Mouse (Mus musculus): ENCODE results near the gene Laptm4a. TPM values are rescaled to one million over a fixed set of nuclear protein-coding genes. Genes with fewer than 3 reads are reported as not detected.
A peak's percentile ranks its signal among the peaks of the same experiment; 100 is the strongest.

Gene Laptm4a
- polyA plus RNA-seq, 1 experiment from 2014 or later, result 336 TPM

GRCm38 (mm10) chr12:8885146-8885543 lies 36.3 kb upstream of the Laptm4a start:
- H3K4me2 ChIP-seq (ENCODE audit: low read depth, low read length), result peak overlapping the region; percentile 41
- peak; percentile 53 for ATAC-seq (ENCODE audit: low read depth)
- 4% methylated on average over 4 of the region's 4 CpGs for WGBS
- H3K4me1 ChIP-seq (replicated peaks; ENCODE audit: control insufficient read depth, insufficient read depth, low read length), result peaks cover 11% of the 10 kb centered on the region
- H3K27me3 ChIP-seq (ENCODE audit: control insufficient read depth, insufficient read depth, low read depth, low read length), result no peaks in the 10 kb centered on the region
- H3K36me3 ChIP-seq (ENCODE audit: control insufficient read depth, insufficient read depth, low read length), result no peaks in the 10 kb centered on the region
- H3K9me3 ChIP-seq (ENCODE audit: control insufficient read depth, low read length), result no peaks in the 10 kb centered on the region
- no peak overlapping the region for H3K4me3 ChIP-seq (ENCODE audit: low read length)
- H3K9ac ChIP-seq (ENCODE audit: low read length), result peak overlapping the region; percentile 13; the same call in 1 of the 2 replicates
- peak overlapping the region; percentile 43; the same call in 1 of the 2 replicates for H3K27ac ChIP-seq (ENCODE audit: low read length)

- Histone ChIP-seq H3K9ac (ENCODE audit: low read length) (no peak overlapping the region), H3K36me3 (ENCODE audit: control insufficient read depth, insufficient read depth, low read length) (no peaks in the 10 kb centered on the region), H3K4me2 (ENCODE audit: low read depth, low read length) (no peak overlapping the region), H3K9me3 (ENCODE audit: control insufficient read depth, low read length) (no peaks in the 10 kb centered on the region), H3K4me1 (replicated peaks; ENCODE audit: control insufficient read depth, insufficient read depth, low read length) (peaks cover 11% of the 10 kb centered on the region), H3K27me3 (ENCODE audit: control insufficient read depth, insufficient read depth, low read depth, low read length) (no peaks in the 10 kb centered on the region), H3K27ac (ENCODE audit: low read length) (no peak overlapping the region), H3K4me3 (ENCODE audit: low read length) (no peak overlapping the region)
- no peak for ATAC-seq (ENCODE audit: low read depth)
- WGBS, result 37% methylated on average over 3 of the region's 3 CpGs
These were observed 35.5 kb upstream of the Laptm4a start for GRCm38 (mm10) chr12:8885950-8886349.

- Histone ChIP-seq H3K4me2 (ENCODE audit: low read depth, low read length) (no peak overlapping the region), H3K27me3 (ENCODE audit: control insufficient read depth, insufficient read depth, low read depth, low read length) (no peaks in the 10 kb centered on the region), H3K4me1 (replicated peaks; ENCODE audit: control insufficient read depth, insufficient read depth, low read length) (peaks cover 11% of the 10 kb centered on the region), H3K27ac (ENCODE audit: low read length) (no peak overlapping the region), H3K9me3 (ENCODE audit: control insufficient read depth, low read length) (no peaks in the 10 kb centered on the region), H3K9ac (ENCODE audit: low read length) (no peak overlapping the region), H3K4me3 (ENCODE audit: low read length) (no peak overlapping the region), H3K36me3 (ENCODE audit: control insufficient read depth, insufficient read depth, low read length) (no peaks in the 10 kb centered on the region)
- WGBS, result 55% methylated on average over 7 of the region's 7 CpGs
- ATAC-seq (ENCODE audit: low read depth), result no peak
These were observed 33.0 kb upstream of the Laptm4a start for GRCm38 (mm10) chr12:8888445-8888844.

- H3K27ac ChIP-seq (ENCODE audit: low read length), result no peak overlapping the region
- ATAC-seq (ENCODE audit: low read depth), result no peak
- H3K4me1 ChIP-seq (replicated peaks; ENCODE audit: control insufficient read depth, insufficient read depth, low read length), result peaks cover 11% of the 10 kb centered on the region
- 19% methylated on average over 10 of the region's 10 CpGs for WGBS
- H3K36me3 ChIP-seq (ENCODE audit: control insufficient read depth, insufficient read depth, low read length), result no peaks in the 10 kb centered on the region
- no peaks in the 10 kb centered on the region for H3K9me3 ChIP-seq (ENCODE audit: control insufficient read depth, low read length)
- H3K9ac ChIP-seq (ENCODE audit: low read length), result no peak overlapping the region
- H3K4me3 ChIP-seq (ENCODE audit: low read length), result no peak overlapping the region
- H3K4me2 ChIP-seq (ENCODE audit: low read depth, low read length), result no peak overlapping the region
- H3K27me3 ChIP-seq (ENCODE audit: control insufficient read depth, insufficient read depth, low read depth, low read length), result no peaks in the 10 kb centered on the region
These were observed 32.3 kb upstream of the Laptm4a start for GRCm38 (mm10) chr12:8889117-8889665.

- H3K4me3 ChIP-seq (ENCODE audit: low read length), result peak overlapping the region; percentile 13; the same call in 1 of the 2 replicates
- no peaks in the 10 kb centered on the region for H3K36me3 ChIP-seq (ENCODE audit: control insufficient read depth, insufficient read depth, low read length)
- no peak overlapping the region for H3K27ac ChIP-seq (ENCODE audit: low read length)
- H3K9ac ChIP-seq (ENCODE audit: low read length), result no peak overlapping the region
- no peaks in the 10 kb centered on the region for H3K9me3 ChIP-seq (ENCODE audit: control insufficient read depth, low read length)
- H3K4me2 ChIP-seq (ENCODE audit: low read depth, low read length), result peak overlapping the region; percentile 33
- no peak for ATAC-seq (ENCODE audit: low read depth)
- H3K27me3 ChIP-seq (ENCODE audit: control insufficient read depth, insufficient read depth, low read depth, low read length), result no peaks in the 10 kb centered on the region
- 42% methylated on average over 16 of the region's 21 CpGs for WGBS
- no peaks in the 10 kb centered on the region for H3K4me1 ChIP-seq (replicated peaks; ENCODE audit: control insufficient read depth, insufficient read depth, low read length)
These were observed 28.5 kb upstream of the Laptm4a start for GRCm38 (mm10) chr12:8892876-8893532.

- Histone ChIP-seq H3K4me1 (replicated peaks; ENCODE audit: control insufficient read depth, insufficient read depth, low read length) (peaks cover 8% of the 10 kb centered on the region; the same call in 1 of the 2 replicates), H3K9me3 (ENCODE audit: control insufficient read depth, low read length) (no peaks in the 10 kb centered on the region), H3K4me3 (ENCODE audit: low read length) (no peak overlapping the region), H3K36me3 (ENCODE audit: control insufficient read depth, insufficient read depth, low read length) (no peaks in the 10 kb centered on the region), H3K9ac (ENCODE audit: low read length) (no peak overlapping the region), H3K27me3 (ENCODE audit: control insufficient read depth, insufficient read depth, low read depth, low read length) (no peaks in the 10 kb centered on the region), H3K4me2 (ENCODE audit: low read depth, low read length) (no peak overlapping the region), H3K27ac (ENCODE audit: low read length) (no peak overlapping the region)
- no peak for ATAC-seq (ENCODE audit: low read depth)
- WGBS, result 45% methylated on average over 7 of the region's 7 CpGs
These were observed 24.3 kb upstream of the Laptm4a start for GRCm38 (mm10) chr12:8897140-8897539.

- 57% methylated on average over 19 of the region's 19 CpGs for WGBS
- no peak for ATAC-seq (ENCODE audit: low read depth)
These were observed 22.3 kb upstream of the Laptm4a start for GRCm38 (mm10) chr12:8898879-8899785.

GRCm38 (mm10) chr12:8900107-8900698 lies 21.3 kb upstream of the Laptm4a start:
- H3K27ac ChIP-seq (ENCODE audit: low read length), result no peak overlapping the region
- WGBS, result 29% methylated on average over 4 of the region's 4 CpGs
- ATAC-seq (ENCODE audit: low read depth), result peak; percentile 31

More at GRCm38 (mm10) chr12:8898879-8899785, 22.3 kb upstream of the Laptm4a start:
- no peak overlapping the region for H3K4me2 ChIP-seq (ENCODE audit: low read depth, low read length)
- H3K27me3 ChIP-seq (ENCODE audit: control insufficient read depth, insufficient read depth, low read depth, low read length), result no peaks in the 10 kb centered on the region
- H3K9ac ChIP-seq (ENCODE audit: low read length), result no peak overlapping the region
- no peak overlapping the region for H3K27ac ChIP-seq (ENCODE audit: low read length)
- H3K9me3 ChIP-seq (ENCODE audit: control insufficient read depth, low read length), result no peaks in the 10 kb centered on the region
- H3K36me3 ChIP-seq (ENCODE audit: control insufficient read depth, insufficient read depth, low read length), result no peaks in the 10 kb centered on the region
- no peak overlapping the region for H3K4me3 ChIP-seq (ENCODE audit: low read length)
- peaks cover 8% of the 10 kb centered on the region; the same call in 1 of the 2 replicates for H3K4me1 ChIP-seq (replicated peaks; ENCODE audit: control insufficient read depth, insufficient read depth, low read length)

More at GRCm38 (mm10) chr12:8900107-8900698, 21.3 kb upstream of the Laptm4a start:
- Histone ChIP-seq H3K9ac (ENCODE audit: low read length) (no peak overlapping the region), H3K9me3 (ENCODE audit: control insufficient read depth, low read length) (no peaks in the 10 kb centered on the region), H3K27me3 (ENCODE audit: control insufficient read depth, insufficient read depth, low read depth, low read length) (no peaks in the 10 kb centered on the region), H3K36me3 (ENCODE audit: control insufficient read depth, insufficient read depth, low read length) (no peaks in the 10 kb centered on the region), H3K4me3 (ENCODE audit: low read length) (no peak overlapping the region), H3K4me2 (ENCODE audit: low read depth, low read length) (no peak overlapping the region), H3K4me1 (replicated peaks; ENCODE audit: control insufficient read depth, insufficient read depth, low read length) (peaks cover 8% of the 10 kb centered on the region; the same call in 1 of the 2 replicates)

All from lung, embryonic 16.5 days (tissue).